Mouse (Mus musculus) ES-E14 (cell line): ENCODE results near the gene Slc4a7.

Experiments used
- CHD2 ChIP-seq: IDR thresholded peaks from 2 replicates; pipeline ENCODE4 v1.6.1; 2014; ENCODE audit warnings: mild to moderate bottlenecking, low read depth, low read length, inconsistent platforms
- HCFC1 ChIP-seq: IDR thresholded peaks from 2 replicates; pipeline ENCODE4 v1.6.1; 2012; ENCODE audit warnings: low read length, inconsistent platforms, borderline replicate concordance; ENCODE audit not compliant: insufficient read depth
- MAFK ChIP-seq: IDR thresholded peaks from 2 replicates; pipeline ENCODE4 v1.6.1; 2014; ENCODE audit warnings: mild to moderate bottlenecking, low read depth, low read length, inconsistent platforms; ENCODE audit not compliant: insufficient read depth
- ZNF384 ChIP-seq: IDR thresholded peaks from 2 replicates; pipeline ENCODE4 v1.6.1; 2012; ENCODE audit warnings: low read depth, low read length, inconsistent platforms

DNA sequence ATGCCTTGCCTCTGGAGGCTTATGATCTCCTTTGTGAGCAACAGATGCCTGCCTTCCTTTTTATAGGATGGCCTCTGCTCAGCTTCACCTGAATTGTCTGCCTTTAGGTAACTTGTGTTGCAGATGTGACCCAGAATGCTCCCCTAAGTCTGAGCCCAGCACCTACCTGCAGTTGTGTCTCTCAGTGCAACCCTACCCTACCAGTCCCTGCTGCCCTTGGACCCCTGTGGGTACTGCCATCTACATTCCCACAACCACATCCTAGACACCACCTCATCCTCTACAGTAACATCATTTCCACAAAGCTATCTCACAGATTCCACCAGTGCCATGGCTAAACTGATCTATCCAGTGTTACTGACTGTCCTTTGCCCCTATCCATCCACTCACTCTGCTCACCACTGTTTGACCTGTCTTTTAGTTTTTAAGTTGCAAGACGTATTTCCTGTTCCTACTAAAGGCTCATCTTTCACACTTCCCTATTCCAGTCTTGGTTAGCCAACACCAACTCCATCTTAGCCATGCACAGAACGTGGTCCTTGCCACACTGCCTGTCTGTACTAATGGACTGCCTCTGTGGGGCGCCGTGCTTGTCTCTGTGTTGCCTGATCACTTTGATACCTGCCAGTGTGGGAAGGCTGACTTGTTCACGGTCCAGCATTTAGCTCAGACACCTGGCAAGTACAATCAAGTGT, 102.6 kb downstream of the Slc4a7 start:
- TF ChIP-seq CHD2 (no peak), MAFK (no peak), HCFC1 (no peak), ZNF384 (no peak)
